Mouse (Mus musculus) layer of hippocampus, adult 11-12 months (tissue): ENCODE measurements at regions not wholly inside any gene's neighbourhood (a gene's known extent, or its start where the extent isn't known, plus 50 kb on each side); places are given as distances from the start of the nearest gene placed in this dataset.
A peak's percentile ranks its signal among the peaks of the same experiment; 100 is the strongest.

Experiments
- DNase-seq: peaks from one replicate; pipeline ENCODE4 v3.0.0; 2022; ENCODE audit warnings: low spot score

DNA sequence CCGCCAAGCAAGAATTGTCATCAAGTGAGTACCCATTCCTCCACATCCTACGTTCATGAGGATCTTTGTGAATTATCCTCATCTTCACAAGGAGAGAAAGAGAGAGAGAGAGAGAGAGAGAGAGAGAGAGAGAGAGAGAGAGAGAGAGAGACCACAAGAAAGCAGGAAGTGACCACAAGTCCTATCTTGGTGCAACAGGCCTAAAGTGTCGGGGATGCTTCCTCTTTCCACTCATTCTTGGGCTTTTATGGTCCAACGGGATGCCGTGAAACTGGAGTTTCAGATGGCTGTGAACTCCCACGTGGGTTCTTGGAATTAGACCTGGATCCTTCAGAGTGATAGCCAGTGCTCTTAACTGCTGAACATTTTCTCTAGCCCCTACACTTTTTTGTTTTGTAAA is 53.1 kb upstream of the Rai14 start:
- no peak for DNase-seq

DNA sequence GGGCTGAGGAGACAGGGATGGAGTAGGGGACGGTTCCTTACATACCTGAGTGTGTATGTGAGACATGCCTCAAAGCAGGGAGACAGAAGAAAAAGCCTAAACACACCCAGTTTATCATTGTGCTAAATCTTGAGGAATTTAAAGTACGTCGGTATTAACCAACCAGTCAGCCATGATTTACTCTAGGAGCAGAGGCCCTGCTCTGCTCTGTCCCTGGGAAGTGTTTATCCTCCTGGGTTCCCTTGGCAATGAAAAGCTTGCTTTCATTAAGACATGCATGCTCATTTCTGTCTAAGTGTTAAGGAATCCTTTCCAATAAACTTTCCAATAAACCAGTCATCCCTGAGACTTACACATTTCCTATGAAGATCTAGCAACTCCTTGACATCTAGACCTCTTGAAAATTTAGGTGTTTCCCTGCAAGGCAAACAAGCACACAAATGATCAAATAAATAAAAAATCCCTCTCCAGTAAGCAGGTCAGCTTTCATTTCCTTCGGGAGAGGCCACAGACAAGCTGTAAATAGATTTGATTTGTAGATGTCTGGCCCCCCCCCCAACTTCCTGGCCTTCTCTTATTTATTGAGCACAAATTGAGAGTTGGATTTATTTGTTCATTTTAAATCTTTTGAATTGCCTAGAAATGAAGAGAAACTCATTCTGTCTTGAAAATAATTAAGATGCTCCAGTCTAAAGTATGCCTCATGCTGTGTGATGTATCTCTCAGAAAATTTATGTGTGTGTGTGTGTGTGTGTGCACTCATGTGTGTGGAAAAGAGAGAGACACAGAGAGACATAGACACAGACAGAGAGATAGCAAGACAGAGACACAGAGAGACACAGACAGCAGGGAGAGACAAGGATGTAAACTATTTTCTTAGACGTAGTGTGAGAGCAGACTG is 56.2 kb upstream of the Rai14 start:
- no peak for DNase-seq

DNA sequence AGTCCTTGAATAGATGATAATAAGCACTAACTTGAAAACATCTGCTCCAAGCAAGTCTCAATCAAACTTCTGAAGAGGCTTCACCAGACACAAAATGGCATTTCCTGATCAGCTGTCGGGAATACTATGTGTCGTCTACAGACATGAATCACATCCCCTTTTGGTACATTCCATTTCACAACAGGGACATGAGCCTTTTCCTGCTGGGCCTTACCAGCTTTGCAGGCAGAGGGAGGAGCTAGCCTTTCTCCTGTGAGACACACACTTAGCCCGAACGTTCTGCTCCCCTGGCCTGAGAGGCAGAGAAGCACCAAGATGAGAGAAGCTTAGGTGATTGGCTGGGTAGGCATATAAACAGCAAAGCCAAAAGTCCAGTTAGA is 56.9 kb upstream of the Rai14 start:
- DNase-seq = no peak

GRCm38 (mm10) chr15:10779941-10780620 is 65.7 kb upstream of the Rai14 start:
- no peak for DNase-seq

GRCm38 (mm10) chr15:10789371-10789770 is 74.9 kb upstream of the Rai14 start:
- DNase-seq = no peak

DNA sequence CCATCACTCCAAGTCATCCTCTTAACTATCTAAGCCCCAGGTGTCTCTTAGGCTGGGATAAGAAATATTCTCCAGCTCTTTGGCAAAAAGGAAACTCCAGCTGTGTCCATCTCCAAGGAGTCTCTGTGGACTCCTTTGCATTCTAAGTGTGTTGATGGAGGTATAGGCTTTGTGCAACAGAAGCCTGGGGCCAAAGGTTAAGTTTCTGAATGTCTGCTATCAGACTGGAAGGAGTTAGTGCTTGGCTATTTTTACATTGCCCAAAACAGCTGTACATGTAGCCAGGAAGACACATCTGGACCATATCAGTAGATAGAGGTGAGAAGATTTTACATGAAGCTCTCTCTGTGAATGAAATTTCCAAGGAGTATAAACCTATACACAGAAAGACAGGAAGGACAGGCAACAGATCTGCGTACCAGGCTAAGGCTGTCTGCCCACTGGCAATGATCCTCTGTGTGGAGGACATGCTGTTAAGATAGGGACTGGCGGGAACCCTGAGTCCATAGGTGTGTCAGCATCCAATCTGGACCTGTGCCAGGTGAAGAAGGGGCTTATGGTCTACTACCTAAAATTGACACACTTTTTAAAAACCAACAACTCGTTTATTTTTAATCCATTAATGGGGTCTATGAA is 76.6 kb upstream of the Rai14 start:
- no peak for DNase-seq

DNA sequence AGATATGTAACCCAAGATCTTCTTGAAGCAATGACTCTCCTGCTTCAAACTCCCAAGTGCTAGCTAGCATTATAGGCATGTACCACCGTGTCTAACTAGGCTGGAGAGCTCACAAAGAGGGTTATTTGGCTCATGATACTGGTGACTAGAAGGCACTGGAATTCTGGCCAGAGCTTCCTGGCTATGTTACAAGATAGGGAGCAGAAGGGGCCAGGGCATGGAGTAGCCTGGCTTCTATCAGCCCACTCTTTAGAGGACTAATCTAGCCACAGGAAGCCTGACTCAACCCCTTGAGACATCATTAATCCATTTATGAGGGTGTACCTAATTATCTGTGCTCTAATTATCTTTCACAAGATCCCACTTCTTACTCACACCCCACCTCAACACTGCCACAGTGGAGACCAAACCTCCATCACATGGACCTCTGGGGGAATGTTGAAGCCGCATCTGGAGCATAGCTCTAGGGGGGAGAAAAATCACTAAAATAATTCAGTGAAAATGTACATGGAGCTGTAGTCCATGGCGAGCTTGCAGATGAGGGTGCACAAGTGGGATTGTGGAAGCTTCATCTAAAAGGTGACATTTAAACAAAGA is 77.2 kb upstream of the Rai14 start:
- DNase-seq = no peak

- DNase-seq = no peak
Observed at GRCm38 (mm10) chr15:10792156-10792555, 77.7 kb upstream of the Rai14 start.

DNA sequence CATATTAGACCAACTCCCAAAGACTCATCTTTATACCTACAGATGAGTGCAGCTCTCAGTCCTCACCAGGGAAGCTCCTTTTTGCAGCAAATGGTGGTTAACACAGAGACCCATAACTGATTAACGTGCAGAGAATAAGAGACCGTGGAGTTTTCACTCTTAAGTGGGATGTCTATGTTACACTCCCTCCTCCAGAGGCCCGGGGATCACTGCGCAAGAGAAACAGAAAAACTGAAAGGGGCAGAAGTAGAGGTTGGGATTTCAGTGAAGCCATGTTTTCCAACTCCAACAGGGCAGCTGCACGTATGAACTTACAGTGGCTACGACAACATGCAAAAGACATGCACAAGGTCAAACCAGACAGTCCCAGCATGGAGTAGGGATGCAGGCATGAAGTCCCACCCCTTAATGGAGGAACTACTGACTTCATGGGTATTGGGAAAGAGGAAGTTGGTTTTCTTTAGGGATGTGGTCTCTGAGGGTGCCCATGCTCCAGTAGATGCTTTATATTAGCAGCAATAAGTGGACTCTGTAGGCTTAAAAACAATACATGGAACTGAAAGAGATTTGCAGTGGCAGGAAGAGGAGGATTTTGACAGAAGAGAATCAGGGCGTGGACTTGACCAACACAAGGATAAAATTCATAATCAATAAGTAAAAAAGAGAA is 80.8 kb upstream of the Rai14 start:
- no peak for DNase-seq

DNA sequence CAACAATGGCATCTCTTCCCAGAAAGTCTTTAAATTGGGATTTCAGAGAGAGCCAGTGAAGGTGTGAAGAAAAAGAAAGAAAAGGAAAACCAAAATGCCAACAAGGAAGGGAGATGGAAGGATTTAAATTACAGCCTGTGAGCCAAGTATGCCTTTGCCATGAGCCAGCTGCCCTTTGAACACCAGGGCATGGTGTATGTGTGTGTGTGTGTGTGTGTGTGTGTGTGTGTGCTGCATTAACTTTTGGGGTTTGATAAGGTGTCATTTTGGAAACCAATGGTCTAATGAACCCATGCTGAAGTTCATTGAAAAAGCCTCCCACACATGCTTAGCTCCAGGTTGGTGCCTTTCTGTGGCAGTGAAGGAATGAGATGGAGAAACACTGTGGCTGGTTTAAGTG is 85.2 kb upstream of the Rai14 start:
- DNase-seq = no peak

DNA sequence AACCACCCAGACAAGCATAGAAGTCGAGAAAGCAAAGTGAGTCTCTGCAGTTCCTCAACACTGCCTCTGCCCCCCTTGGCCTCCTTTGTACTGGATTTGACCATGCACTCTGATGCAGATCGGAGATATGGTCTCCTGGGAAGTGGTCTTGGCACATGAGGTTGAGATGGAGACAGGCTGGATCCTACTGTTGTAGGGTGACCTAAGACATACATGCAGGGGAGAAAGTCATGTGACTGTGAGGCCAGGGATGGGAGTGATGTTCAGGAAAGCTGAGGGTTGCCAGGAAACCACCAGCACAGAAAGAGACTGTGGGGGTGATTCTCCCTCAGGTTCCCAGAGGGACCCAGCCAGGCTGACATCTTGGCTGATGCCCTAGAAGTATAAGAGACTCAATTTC is 99.8 kb upstream of the Rai14 start:
- no peak for DNase-seq

GRCm38 (mm10) chr15:10814709-10815108 is 100.3 kb upstream of the Rai14 start:
- DNase-seq = no peak

DNA sequence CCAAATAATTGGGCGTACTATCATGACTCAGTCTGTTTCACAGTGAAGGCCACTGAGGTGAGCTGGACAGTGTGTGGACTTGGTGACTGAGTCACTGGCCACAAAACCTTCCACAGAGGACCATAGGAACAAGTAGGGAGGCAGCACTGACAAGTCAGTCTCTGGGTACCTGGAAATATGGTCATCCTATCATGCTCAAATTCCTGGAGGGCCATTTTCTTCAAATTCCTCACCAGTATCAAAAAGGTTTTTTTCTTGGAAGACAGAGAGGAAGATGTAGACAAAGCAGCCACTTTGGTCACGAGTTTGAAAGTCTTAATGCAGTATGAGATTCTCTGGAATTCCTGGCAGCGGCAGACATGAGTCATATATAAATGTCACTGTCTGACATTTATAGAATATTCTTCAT is 101.8 kb upstream of the Rai14 start:
- no peak for DNase-seq

- peak; percentile 16 for DNase-seq
Observed at GRCm38 (mm10) chr15:10818216-10818615, 103.8 kb upstream of the Rai14 start.

DNA sequence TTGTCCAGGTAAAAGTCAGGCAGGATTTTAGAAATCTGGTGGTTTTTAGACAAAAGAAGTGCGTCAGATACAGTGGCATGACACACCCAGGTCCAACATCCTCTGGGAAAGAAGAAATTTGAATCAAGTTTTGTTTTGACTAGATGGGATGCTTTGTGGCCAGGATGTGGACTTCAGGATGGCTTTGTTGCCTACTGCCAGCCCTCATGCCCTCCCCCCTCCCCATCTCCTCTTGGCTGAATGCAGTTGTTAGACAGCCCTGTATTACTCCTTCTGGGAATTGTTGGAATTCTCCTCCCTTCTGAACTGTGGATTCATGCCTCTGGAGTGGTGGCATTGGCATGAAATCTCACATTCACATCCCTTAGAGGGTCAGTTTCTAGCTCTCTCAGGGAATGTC is 104.3 kb upstream of the Rai14 start:
- DNase-seq = no peak

DNA sequence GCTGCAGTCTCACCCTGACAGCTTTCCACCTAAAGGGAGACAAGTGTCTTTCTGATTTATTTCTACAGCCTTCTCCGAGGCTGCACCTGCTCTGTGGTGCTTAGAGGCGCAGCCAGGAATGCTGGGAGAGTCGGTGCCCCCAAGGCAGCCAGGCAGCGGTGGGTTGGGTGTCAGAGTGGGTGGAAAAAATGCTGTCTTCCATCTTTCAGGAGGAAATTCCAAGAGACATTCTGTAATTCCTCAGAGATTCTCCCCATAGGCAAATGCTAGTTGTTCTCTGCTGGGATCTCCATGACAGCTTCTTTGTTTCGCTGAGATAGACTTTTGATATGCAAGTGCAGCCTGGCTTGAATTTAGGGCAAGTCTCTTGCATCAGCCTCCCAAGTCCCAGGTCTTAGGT is 109.5 kb upstream of the Rai14 start:
- no peak for DNase-seq

DNA sequence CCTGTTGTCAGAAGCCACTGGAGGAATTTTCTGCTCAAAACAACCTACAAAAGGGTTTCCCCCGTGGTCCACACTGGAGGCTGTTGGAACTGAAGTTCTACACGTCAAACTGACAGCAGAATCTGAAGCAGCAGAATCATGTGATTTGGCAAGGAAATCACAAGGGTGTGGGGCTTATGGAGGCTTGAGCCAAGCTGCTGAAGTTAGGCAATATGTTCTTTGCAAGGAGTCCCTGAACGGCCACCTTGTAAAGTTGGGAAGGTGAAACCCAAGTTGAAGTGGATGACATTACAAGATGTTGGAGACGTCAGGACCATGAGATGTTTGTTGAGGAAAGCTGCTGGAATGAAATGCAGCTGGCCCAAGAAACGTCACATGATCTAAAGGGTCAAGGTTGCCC is 115.2 kb upstream of the Rai14 start:
- no peak for DNase-seq

DNA sequence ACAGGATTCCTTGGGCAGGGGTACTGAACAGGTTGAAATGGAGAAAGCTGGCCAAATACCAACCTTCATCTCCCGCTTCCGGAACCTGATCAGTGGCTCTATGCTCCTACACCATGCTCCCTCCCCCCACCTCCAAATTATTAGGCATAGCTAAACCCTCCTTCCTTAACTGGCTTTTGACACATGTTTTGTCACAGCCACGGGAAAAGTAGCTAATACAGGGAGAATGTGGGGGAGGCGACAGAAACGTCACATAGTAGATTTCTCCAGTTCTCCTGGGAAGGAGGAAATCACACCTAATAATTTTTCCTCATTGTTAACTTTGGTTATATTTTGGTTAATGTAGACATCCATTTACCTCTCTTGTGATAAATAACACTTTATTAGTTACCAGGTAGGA is 116.1 kb upstream of the Rai14 start:
- DNase-seq = no peak

DNA sequence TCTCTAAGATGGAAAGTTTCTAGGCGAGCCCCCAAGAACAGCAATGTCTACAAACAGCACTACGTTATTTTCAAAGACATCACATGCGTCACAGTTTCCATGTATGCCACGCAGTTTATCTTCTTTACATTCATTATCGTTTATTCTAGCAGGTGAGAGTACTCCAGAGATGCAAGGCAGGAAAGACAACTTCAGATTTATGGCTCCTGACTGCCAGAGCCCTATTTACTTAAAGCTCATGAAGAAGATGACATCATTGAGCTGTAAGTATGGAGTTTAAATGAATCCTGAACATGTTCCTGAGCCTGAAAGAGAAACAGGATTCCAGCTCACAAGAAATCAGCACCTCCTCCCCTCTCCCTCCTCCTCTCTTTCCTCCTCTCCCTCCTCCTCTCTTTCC is 116.7 kb upstream of the Rai14 start:
- DNase-seq = no peak

DNA sequence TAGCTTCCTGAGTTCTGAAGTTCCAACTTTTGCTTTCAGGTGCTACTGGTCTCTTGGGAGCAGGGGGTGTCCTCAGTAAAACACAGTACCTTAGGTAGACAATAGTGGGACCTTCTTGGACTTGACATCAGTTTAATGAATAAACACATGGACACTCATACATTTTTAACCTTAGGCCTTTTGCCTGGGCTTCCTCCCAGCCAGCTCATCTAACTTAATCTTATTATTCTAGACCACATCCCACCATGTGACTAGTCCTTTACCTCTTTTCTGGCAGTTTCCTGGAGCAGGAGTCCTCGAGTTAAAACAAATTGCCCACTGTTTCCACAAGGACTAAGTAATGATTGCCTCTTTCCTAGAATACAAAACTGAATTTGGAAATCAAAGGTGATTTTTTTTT is 117.9 kb upstream of the Rai14 start:
- DNase-seq = no peak

DNA sequence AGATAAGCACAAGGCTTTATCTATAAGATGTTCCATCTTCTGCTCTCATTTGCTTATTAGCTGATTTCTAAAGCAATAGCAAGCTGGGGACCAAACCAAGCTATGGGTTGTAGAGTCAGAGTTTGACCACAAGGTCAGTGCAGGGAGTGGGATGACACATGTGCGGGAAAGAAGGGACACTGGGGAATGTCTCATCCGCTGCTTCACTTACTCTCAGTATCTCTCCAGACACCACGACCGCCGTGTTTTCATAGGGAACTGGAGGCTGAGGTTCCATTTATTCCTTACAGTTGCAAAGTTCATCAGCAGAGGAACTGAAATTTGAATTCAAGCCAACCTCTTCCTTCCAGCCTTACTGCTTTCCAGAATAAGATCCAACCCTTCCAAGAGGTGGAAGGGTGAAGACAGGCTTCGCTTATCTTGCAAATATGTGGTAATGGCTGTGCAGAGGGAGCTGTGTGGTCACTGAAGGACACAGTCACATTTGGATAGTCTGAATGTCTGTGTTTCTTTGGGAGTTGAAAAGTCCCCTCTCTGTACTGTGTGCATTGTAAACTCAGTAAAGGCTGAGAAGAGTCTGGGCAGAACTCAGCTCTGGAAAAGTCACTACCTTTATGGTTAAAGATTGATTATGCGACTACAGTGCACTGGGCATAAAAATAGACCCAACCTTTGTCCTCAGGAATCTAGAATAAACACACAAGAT is 118.1 kb upstream of the C1qtnf3 start:
- DNase-seq = no peak
